Mouse (Mus musculus) CH12.LX (cell line): Measurements from ENCODE around the gene Gmds. TPM values are rescaled to one million over a fixed set of nuclear protein-coding genes. Genes with fewer than 3 reads are reported as not detected.

ENCODE experiments used
- DNase-seq: peaks from one replicate; pipeline ENCODE4 v3.0.0-alpha.2; 2013; ENCODE audit errors: extremely low read depth
- H3K27ac ChIP-seq: 2 replicates; pipeline ENCODE4 v1.5.1; 2012; ENCODE audit warnings: low read depth, mild to moderate bottlenecking, control low read depth, moderate library complexity; ENCODE audit not compliant: insufficient read depth
- H3K27me3 ChIP-seq: replicated peaks from 2 replicates; pipeline ENCODE3; 2012; ENCODE audit warnings: inconsistent platforms
- H3K36me3 ChIP-seq, 2 experiments: replicated peaks in 1 of 2; 2 replicates each; pipeline versions ENCODE3 to v1.6.1; 2012; ENCODE audit warnings: inconsistent platforms in 1 of 2, low read length in 1 of 2, mild to moderate bottlenecking in 1 of 2, mixed read lengths in 1 of 2, moderate library complexity in 1 of 2; ENCODE audit not compliant: control insufficient read depth in 1 of 2, insufficient read depth in 1 of 2
- H3K4me1 ChIP-seq, 2 experiments: 2 replicates each; pipeline ENCODE4 v1.6.1; 2012; ENCODE audit warnings: inconsistent platforms in 1 of 2, moderate library complexity in 1 of 2; ENCODE audit not compliant: insufficient read depth in 2 of 2, control insufficient read depth in 1 of 2
- H3K4me2 ChIP-seq: 2 replicates; pipeline ENCODE4 v1.6.1; 2012; ENCODE audit warnings: low read depth, mild to moderate bottlenecking, control low read depth; ENCODE audit not compliant: poor library complexity, insufficient read depth, severe bottlenecking
- H3K4me3 ChIP-seq, 3 experiments: fragments of 150-350 bp in 1 of 3; sonication (generic) in 1 of 3; replicated peaks in 1 of 3; 2 replicates each; pipeline versions ENCODE3 to v1.5.1; 2011 to 2012; ENCODE audit warnings: low read depth in 2 of 3, low read length in 2 of 3, mild to moderate bottlenecking in 2 of 3, moderate library complexity in 2 of 3, control low read depth in 1 of 3, improper control_type of control experiment in 1 of 3, inconsistent platforms in 1 of 3, mixed read lengths in 1 of 3; ENCODE audit not compliant: poor library complexity in 1 of 3
- H3K79me2 ChIP-seq: replicated peaks from 2 replicates; pipeline ENCODE4 v1.6.1; 2012; ENCODE audit warnings: mild to moderate bottlenecking, moderate library complexity; ENCODE audit not compliant: control insufficient read depth, poor library complexity, insufficient read depth, severe bottlenecking; ENCODE audit errors: extremely low read depth
- H3K9ac ChIP-seq: 2 replicates; pipeline ENCODE4 v1.6.1; 2012; ENCODE audit warnings: low read depth, mild to moderate bottlenecking, control low read depth, moderate library complexity; ENCODE audit not compliant: insufficient read depth
- H3K9me3 ChIP-seq: replicated peaks from 2 replicates; pipeline ENCODE3; 2012; ENCODE audit warnings: low read length, inconsistent platforms, mixed read lengths
- CHD1 ChIP-seq: IDR thresholded peaks from 2 replicates; pipeline ENCODE4 v1.6.1; 2012; ENCODE audit warnings: low read depth, low read length, improper control_type of control experiment, inconsistent platforms
- CTCF ChIP-seq, 2 experiments: IDR thresholded peaks in 1 of 2; conservative IDR thresholded peaks in 1 of 2; 2 replicates each; pipeline ENCODE4 v1.5.1; 2011 to 2012; ENCODE audit warnings: low read depth in 2 of 2, low read length in 2 of 2, improper control_type of control experiment in 1 of 2, inconsistent platforms in 1 of 2, mild to moderate bottlenecking in 1 of 2, moderate library complexity in 1 of 2
- GABPA ChIP-seq: IDR thresholded peaks from 2 replicates; pipeline ENCODE4 v1.6.1; 2012; ENCODE audit warnings: low read depth, low read length, improper control_type of control experiment, inconsistent platforms; ENCODE audit not compliant: insufficient replicate concordance
- JUND ChIP-seq: conservative IDR thresholded peaks from 2 replicates; pipeline ENCODE4 v1.6.1; 2011; ENCODE audit warnings: low read depth, low read length, improper control_type of control experiment
- MAFK ChIP-seq: IDR thresholded peaks from 2 replicates; pipeline ENCODE4 v1.6.1; 2011; ENCODE audit warnings: low read length, improper control_type of control experiment; ENCODE audit not compliant: insufficient replicate concordance
- MAX ChIP-seq: IDR thresholded peaks from 2 replicates; pipeline ENCODE4 v1.6.1; 2011; ENCODE audit warnings: low read length, improper control_type of control experiment
- MXI1 ChIP-seq: IDR thresholded peaks from 2 replicates; pipeline ENCODE4 v1.6.1; 2011; ENCODE audit warnings: mild to moderate bottlenecking, low read depth, low read length, improper control_type of control experiment
- NELFE ChIP-seq: IDR thresholded peaks from 2 replicates; pipeline ENCODE4 v1.6.1; 2011; ENCODE audit warnings: low read depth, low read length, improper control_type of control experiment
- NRF1 ChIP-seq: IDR thresholded peaks from 2 replicates; pipeline ENCODE4 v1.6.1; 2014; ENCODE audit warnings: low read depth, mild to moderate bottlenecking, inconsistent platforms, low read length, improper control_type of control experiment, moderate library complexity
- PAX5 ChIP-seq: IDR thresholded peaks from 2 replicates; pipeline ENCODE4 v1.6.1; 2012; ENCODE audit warnings: low read length, inconsistent platforms, mixed read lengths
- RAD21 ChIP-seq: IDR thresholded peaks from 2 replicates; pipeline ENCODE4 v1.6.1; 2011; ENCODE audit warnings: low read depth, mild to moderate bottlenecking, low read length, improper control_type of control experiment, moderate library complexity
- RCOR1 ChIP-seq: conservative IDR thresholded peaks from 2 replicates; pipeline ENCODE4 v1.6.1; 2012; ENCODE audit warnings: low read depth, mild to moderate bottlenecking, inconsistent platforms, low read length, improper control_type of control experiment
- SMC3 ChIP-seq: IDR thresholded peaks from 2 replicates; pipeline ENCODE4 v1.6.1; 2011; ENCODE audit warnings: low read depth, low read length, improper control_type of control experiment
- TCF12 ChIP-seq: IDR thresholded peaks from 2 replicates; pipeline ENCODE4 v1.6.1; 2014; ENCODE audit warnings: low read depth, mild to moderate bottlenecking, inconsistent platforms, low read length, improper control_type of control experiment
- USF1 ChIP-seq: IDR thresholded peaks from 2 replicates; pipeline ENCODE4 v1.6.1; 2014; ENCODE audit warnings: low read depth, mild to moderate bottlenecking, inconsistent platforms, low read length, improper control_type of control experiment
- USF2 ChIP-seq: conservative IDR thresholded peaks from 2 replicates; pipeline ENCODE4 v1.6.1; 2011; ENCODE audit warnings: low read depth, low read length, improper control_type of control experiment
- ZKSCAN1 ChIP-seq: IDR thresholded peaks from 2 replicates; pipeline ENCODE4 v1.6.1; 2012; ENCODE audit warnings: low read depth, inconsistent platforms, low read length, improper control_type of control experiment, borderline replicate concordance
- ZNF384 ChIP-seq: IDR thresholded peaks from 2 replicates; pipeline ENCODE4 v1.6.1; 2012; ENCODE audit warnings: low read depth, low read length, improper control_type of control experiment, inconsistent platforms
- dilution Hi-C: fragments of 300-500 bp; cut with MboI; formaldehyde crosslinking; loops from 2 replicates; pipeline ENCODE4 v1.14.3; 2020; ENCODE audit warnings: low sequenced_read_pairs; ENCODE audit not compliant: extremely low pct_unique_long_range_greater_than_20kb, extremely low pct_ligation_motif_present
- in situ Hi-C: fragments of 300-500 bp; cut with MboI; formaldehyde crosslinking; loops from 3 replicates; pipeline ENCODE4 v1.14.3; 2019; ENCODE audit warnings: low sequenced_read_pairs, low pct_ligation_motif_present, low pct_unique_long_range_greater_than_20kb, mixed read lengths
- polyA plus RNA-seq: library from polyadenylated mRNA; unstranded; fragments of >175 nt; gene quantifications from 2 replicates; pipeline ENCODE4 v1.2.1, GENCODE M21; 2012; ENCODE audit warnings: low read depth; ENCODE audit not compliant: insufficient read length
- total RNA-seq, 2 experiments: library from RNA; depleted of rRNA; stranded (reverse); fragments of 300-350 nt in 1 of 2; fragments of >200 nt in 1 of 2; gene quantifications; 2 replicates each; pipeline ENCODE4 v1.2.3; 2012 to 2014

Gene Gmds
- total and polyA plus RNA-seq, 3 experiments: 11.0 to 19.3 (median 15.1) TPM

- no peak overlapping the region for H3K9ac ChIP-seq
- H3K4me1 ChIP-seq: no peaks in the 10 kb centered on the region
- DNase-seq: no peak
- TF ChIP-seq RCOR1: no peak
- TF ChIP-seq USF2: no peak
- no peak for TF ChIP-seq ZNF384
- TF ChIP-seq ZKSCAN1: no peak
- TF ChIP-seq CHD1: no peak
- no peak for TF ChIP-seq MAX
- TF ChIP-seq NRF1: no peak
- no peak for TF ChIP-seq JUND
- no peak for TF ChIP-seq SMC3
- no peak for TF ChIP-seq CTCF (conservative IDR thresholded peaks at IDR 0.05 in 1 of 2, IDR thresholded peaks at IDR 0.05 in 1 of 2; ENCODE audit: low read depth in 2 of 2, low read length in 2 of 2)
- TF ChIP-seq MXI1: no peak
- no peak for TF ChIP-seq USF1
- no peak for TF ChIP-seq GABPA
- no peak overlapping the region for H3K4me2 ChIP-seq
- in situ Hi-C loops (no loop called here), dilution Hi-C loops (no loop called here)
- no peaks in the 10 kb centered on the region for H3K79me2 ChIP-seq
- H3K4me3 ChIP-seq: no peak overlapping the region
- no peaks in the 10 kb centered on the region for H3K36me3 ChIP-seq
- no peaks in the 10 kb centered on the region for H3K9me3 ChIP-seq
- no peak overlapping the region for H3K27ac ChIP-seq
- no peaks in the 10 kb centered on the region for H3K27me3 ChIP-seq
Observed at GRCm38 (mm10) chr13:31827160-31827559, 511.4 kb downstream of the Gmds start.

DNA sequence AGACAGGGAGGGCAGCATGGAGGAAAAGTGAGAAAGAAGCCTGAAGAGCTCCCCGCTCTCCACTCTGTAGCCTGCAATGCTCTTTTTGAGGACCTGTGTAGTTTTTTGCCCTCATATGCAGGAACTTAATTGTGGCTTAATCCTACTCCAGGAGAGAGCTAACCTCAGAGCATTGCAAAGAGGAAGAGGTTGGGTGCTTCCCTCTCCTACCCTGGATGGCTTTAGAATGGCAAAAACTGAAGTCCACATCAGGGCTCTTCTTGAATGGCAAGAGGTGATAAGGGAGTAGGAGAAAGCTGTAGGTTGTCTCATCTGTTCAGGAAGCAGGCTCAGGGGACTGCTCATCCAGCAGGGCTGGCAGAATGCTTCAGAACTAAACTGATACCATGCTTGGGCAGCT lies 513.4 kb downstream of the Gmds start:
- H3K4me2 ChIP-seq: no peak overlapping the region
- H3K27ac ChIP-seq: no peak overlapping the region
- H3K9ac ChIP-seq: no peak overlapping the region
- no peak for DNase-seq
- no peaks in the 10 kb centered on the region for H3K27me3 ChIP-seq
- H3K4me3 ChIP-seq: no peak overlapping the region
- H3K4me1 ChIP-seq: peaks cover 0 to 13% of the 10 kb centered on the region in 2 experiments; a peak in 2 of 4 replicates
- TF ChIP-seq GABPA (no peak), RAD21 (no peak), MAFK (no peak), USF2 (no peak), USF1 (no peak), TCF12 (no peak), NELFE (no peak), PAX5 (no peak), SMC3 (no peak)
- dilution Hi-C loops: no loop called here
- in situ Hi-C loops: no loop called here
- H3K9me3 ChIP-seq: no peaks in the 10 kb centered on the region
- no peaks in the 10 kb centered on the region for H3K36me3 ChIP-seq
- H3K79me2 ChIP-seq: no peaks in the 10 kb centered on the region
